Mouse (Mus musculus) T-helper 1 cell (primary cell): ENCODE measurements at regions not wholly inside any gene's neighbourhood (a gene's known extent, or its start where the extent isn't known, plus 50 kb on each side); places are given as distances from the start of the nearest gene placed in this dataset.
"Not testable (repeated sequence)": the region's sequence is repeated elsewhere in the genome, so short reads cannot be mapped to it uniquely, and the experiment has no call there.

Source experiments
- in situ Hi-C: fragments of 300-600 bp; cut with MboI, MseI; formaldehyde crosslinking; loops from one replicate; pipeline ENCODE4 v1.15.1; 2025; ENCODE audit warnings: high pct_unique_total_duplicates

GRCm38 (mm10) chr13:25729327-25729892 lies 459.1 kb upstream of the Nrsn1 start:
- in situ Hi-C loops: no loop called here

- in situ Hi-C loops: no loop called here
Measured at GRCm38 (mm10) chr13:25727504-25728095, 457.3 kb upstream of the Nrsn1 start.

GRCm38 (mm10) chr13:25722595-25723525 lies 452.6 kb upstream of the Nrsn1 start:
- in situ Hi-C loops: no loop called here

- in situ Hi-C loops: no loop called here
Measured at GRCm38 (mm10) chr13:25700965-25701364, 430.7 kb upstream of the Nrsn1 start.

- in situ Hi-C loops: no loop called here
Measured at GRCm38 (mm10) chr13:25695956-25696355, 425.7 kb upstream of the Nrsn1 start.

- in situ Hi-C loops: no loop called here
Measured at GRCm38 (mm10) chr13:25695017-25695604, 424.8 kb upstream of the Nrsn1 start.

GRCm38 (mm10) chr13:25678221-25678735 lies 408.0 kb upstream of the Nrsn1 start:
- in situ Hi-C loops: no loop called here

GRCm38 (mm10) chr13:25675208-25675607 lies 404.9 kb upstream of the Nrsn1 start:
- in situ Hi-C loops: no loop called here

GRCm38 (mm10) chr13:25666022-25666421 lies 395.7 kb upstream of the Nrsn1 start:
- in situ Hi-C loops: no loop called here

GRCm38 (mm10) chr13:25664963-25665606 lies 394.8 kb upstream of the Nrsn1 start:
- in situ Hi-C loops: no loop called here

GRCm38 (mm10) chr13:25648430-25648786 lies 378.1 kb upstream of the Nrsn1 start:
- in situ Hi-C loops: no loop called here

- in situ Hi-C loops: no loop called here
Measured at GRCm38 (mm10) chr13:25647711-25648429, 377.6 kb upstream of the Nrsn1 start.

- in situ Hi-C loops: no loop called here
Measured at GRCm38 (mm10) chr13:25639522-25640291, 369.4 kb upstream of the Nrsn1 start.

- in situ Hi-C loops: loop anchor here (10.0 kb wide), 1 partner anchor 115 kb away; no protein-coding TSS in a partner anchor
Measured at GRCm38 (mm10) chr13:25629466-25629865, 359.2 kb upstream of the Nrsn1 start.

- in situ Hi-C loops: no loop called here
Measured at GRCm38 (mm10) chr13:25617578-25617977, 347.3 kb upstream of the Nrsn1 start.

- in situ Hi-C loops: no loop called here
Measured at GRCm38 (mm10) chr13:25611986-25612385, 341.7 kb upstream of the Nrsn1 start.

GRCm38 (mm10) chr13:25609641-25610040 lies 339.3 kb upstream of the Nrsn1 start:
- in situ Hi-C loops: no loop called here

- in situ Hi-C loops: no loop called here
Measured at GRCm38 (mm10) chr13:25609241-25609640, 338.9 kb upstream of the Nrsn1 start.

GRCm38 (mm10) chr13:25601351-25601750 lies 331.0 kb upstream of the Nrsn1 start:
- in situ Hi-C loops: not testable (repeated sequence)

GRCm38 (mm10) chr13:25594629-25595028 lies 324.3 kb upstream of the Nrsn1 start:
- in situ Hi-C loops: no loop called here
